Mouse (Mus musculus): ENCODE measurements around the gene Trmt2a.

The Trmt2a gene

GRCm38 (mm10) chr16:18231047-18231446, 17.4 kb upstream of the Trmt2a start:
- no peak for DNase-seq (ENCODE audit: low read depth in 2 of 2, low spot score in 2 of 2)

GRCm38 (mm10) chr16:18231451-18231850, 17.0 kb upstream of the Trmt2a start:
- no peak for DNase-seq (ENCODE audit: low read depth in 2 of 2, low spot score in 2 of 2)

- no peak for DNase-seq (ENCODE audit: low read depth in 2 of 2, low spot score in 2 of 2)
These were observed 15.0 kb upstream of the Trmt2a start for GRCm38 (mm10) chr16:18233451-18233850.

GRCm38 (mm10) chr16:18233919-18234670, 14.4 kb upstream of the Trmt2a start:
- no peak for DNase-seq (ENCODE audit: low read depth in 2 of 2, low spot score in 2 of 2)

DNA sequence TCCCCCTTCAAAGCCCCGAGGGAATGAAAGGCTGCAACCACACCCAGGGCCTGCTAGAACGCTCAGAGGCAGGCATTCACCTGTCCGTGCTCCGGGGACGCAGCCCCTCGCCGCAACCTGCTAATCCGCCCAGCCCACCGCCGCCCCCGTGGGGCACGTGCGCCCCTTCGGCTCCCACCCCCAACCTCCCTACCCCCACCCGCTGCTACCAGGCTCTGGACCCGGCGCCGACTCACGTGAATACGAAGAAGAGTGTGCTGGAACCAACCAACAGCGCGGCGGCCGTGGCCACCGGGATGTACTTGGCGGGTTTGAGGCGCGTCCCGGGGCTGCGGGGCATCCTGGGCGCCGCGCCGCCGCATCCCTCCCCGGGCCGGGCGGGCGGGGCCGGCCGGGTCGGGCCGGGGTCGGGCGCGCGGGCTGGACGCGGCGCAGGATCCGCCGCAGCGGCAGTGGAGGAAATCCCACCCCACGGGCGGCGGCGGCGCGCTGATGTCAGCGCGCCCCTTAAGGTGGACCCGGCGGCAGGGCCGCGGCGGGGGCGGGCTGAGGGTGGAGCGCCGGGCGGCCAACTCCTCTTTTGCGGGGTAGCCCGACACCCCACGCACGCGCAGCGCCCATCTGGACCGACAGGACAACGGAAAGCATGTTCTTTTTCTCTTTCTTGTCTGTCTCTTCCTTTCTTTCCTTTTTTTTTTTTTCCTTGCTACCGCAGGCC, 13.6 kb upstream of the Trmt2a start, which contains the start of gene Zdhhc8:
Gene Zdhhc8, minus strand, starts transcription at position 466 of the 718 bp plus-strand sequence.
- DNase-seq (ENCODE audit: low read depth in 2 of 2, low spot score in 2 of 2) = peak; percentile 24 to 41

DNA sequence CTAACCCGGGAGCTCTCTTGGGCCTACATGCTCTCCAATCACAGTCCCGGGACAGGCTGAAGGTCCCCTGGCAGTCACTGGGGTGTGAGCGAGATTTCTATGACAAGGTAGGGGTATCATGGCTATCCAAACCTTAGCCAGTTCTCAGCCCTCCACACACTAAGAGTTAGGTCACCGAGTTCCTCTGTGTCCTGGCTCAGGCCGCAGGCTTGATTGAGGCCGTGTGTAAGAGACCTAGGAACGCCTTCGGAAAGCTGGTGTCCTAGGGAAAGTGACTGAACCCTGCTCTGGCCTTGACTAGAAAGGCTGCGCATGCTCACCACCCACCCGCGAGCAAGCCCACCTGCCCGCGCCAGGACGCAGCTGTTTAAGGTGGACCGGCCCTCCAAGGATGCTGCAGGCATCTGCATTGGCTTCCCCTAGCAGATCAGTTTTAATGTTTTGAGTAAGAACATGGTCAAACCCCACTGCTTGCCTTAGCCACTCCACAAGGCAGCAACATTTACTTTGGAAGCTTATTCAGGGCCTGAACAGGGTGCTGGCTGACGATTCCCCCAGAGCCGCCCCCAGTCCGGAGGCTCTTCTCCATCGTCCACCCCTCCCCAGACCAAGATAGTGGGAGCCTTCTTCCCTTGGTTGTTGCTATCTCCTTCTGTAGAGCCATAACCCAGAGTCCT, 13.0 kb upstream of the Trmt2a start:
- no peak for DNase-seq (ENCODE audit: low read depth in 2 of 2, low spot score in 2 of 2)

DNA sequence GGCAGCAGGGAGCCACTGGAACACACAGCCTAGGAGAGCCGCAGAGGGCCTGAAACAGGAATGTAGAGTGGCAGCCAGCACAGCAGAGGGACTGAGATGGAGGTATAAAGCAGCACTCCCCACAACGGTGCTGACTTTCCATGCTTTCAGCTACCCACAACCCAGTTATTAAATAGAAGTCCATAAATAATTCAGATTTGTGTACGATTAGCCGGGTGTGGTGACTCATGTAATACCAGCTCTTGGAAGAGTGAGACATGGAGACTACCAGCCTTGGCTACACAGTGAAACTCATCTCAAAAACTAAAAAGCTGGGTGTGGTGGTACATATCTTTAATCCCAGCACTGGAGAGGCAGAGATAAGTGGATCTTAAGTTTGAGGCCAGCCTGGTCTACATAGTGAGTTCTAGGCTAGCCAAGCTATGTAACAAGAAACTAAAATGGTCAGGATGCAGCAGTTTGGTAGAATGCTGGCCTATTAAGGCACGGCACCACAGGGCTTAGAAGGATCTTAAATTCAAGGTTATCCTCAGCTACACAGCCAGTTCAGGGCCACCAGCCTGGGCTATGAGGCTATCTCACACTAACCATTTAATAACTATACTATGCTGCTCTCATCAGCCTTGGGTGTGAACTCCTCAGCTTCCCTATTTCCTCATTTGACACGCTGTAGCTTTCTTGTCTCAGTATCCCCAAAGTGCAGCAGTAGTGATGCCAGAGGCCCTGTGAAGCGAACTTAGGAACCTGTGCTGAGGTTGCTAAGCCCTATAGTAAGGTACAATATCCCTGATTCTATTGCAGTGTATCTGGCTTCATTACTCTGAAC, 11.6 kb upstream of the Trmt2a start:
- DNase-seq (ENCODE audit: low read depth in 2 of 2, low spot score in 2 of 2) = no peak

DNA sequence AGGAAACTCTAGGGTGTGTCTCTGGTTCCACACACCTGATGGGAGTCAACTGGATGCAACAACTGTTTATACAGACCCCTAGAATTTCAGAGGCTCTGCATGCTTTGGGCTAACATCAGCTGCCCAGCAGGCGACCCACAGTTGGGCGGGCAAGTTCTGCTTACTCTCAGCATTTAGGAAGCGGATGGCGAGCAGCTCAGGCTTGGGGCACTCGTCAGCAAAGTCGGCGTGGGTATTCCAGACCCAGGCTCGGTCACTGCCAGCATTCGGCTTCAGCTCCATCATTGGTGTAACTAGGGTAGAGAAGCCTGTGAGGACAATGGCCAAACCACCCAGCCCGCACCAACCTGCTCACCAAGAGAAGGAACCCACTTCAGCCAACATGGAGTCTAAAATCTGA, 6.9 kb upstream of the Trmt2a start:
- no peak for DNase-seq (ENCODE audit: low read depth in 2 of 2, low spot score in 2 of 2)

DNA sequence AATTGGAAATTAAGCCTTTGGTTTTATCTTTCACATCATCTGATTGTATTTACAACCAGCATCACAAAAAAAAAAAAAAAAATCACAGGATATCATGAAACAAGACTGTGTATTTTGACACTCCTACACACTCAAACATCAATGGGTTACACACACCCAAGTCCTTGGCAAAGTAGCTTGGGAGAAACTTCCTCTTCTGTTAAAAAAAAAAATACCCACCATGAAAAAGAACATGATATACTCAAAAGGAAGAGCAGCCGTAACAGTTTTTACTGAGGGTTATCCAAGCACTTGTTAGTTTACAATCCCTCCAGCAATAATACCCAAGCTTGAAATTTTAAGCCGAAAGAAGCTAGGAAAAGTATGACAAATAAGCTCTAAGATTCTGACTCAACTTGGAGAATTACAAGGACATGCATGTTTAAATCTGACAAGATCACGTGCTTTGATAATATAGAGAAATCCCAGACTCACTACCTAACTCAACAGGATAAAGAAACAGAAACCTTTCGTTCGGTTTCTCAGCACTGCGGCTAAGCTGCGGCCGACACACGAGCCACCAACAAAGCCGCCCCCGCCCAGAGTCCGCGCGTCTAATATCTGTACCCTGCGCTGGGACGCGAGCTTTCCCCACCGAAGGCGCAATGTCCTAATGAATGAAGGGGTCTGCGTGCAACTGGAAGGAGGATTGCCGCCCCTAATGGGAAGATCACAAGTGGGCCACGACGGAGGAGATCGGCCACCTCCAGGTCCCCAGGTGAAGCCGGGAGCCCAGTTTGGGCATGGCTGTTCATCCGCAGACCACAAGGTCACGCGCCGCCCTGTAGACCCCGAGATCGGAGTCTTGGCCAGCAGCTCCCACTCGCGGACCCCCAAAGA, 719 bp upstream of the Trmt2a start:
- no peak for DNase-seq (ENCODE audit: low read depth in 2 of 2, low spot score in 2 of 2)

DNA sequence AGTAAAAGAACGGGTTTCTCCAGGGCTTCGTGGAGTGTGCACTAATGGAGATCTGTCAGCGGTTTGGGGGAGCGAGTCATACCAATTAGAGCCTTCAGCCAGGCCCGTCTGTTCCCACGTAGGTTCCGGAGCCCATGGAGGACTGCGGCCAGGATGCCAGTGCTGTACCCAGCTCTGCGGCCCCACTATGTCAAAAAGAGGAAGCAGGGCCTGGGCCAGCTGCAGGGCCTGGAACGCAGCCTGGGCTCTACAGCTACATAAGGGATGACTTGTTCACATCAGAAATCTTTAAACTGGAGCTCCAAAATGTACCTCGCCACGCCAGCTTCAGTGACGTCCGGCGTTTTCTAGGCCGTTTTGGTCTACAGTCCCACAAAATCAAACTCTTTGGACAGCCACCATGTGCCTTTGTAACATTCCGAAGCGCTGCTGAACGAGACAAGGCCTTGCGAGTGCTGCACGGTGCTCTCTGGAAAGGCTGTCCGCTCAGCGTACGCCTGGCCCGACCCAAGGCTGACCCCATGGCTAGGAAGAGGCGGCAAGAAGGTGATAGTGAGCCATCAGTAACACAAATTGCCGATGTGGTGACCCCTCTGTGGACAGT, 987 bp downstream of the Trmt2a start:
- peak; percentile 16 to 22 for DNase-seq (ENCODE audit: low read depth in 2 of 2, low spot score in 2 of 2)

DNA sequence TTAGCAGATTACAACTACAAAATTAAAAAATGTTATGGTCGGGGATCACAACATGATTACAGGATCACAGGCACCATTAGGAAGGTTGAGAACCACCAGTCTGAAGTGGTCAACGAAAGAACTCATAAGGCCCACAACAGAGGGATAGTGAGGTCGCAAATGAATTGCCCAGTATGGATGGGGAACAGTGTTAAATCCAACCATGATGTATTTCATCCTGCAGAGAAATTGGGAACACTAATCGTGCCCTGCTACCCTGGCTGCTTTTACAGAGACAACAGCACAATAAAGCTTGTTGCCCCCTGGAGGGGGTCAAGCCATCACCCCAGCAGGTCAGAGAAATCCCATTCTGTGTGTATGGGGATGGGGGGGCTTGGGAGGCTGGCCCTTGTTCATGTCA, 1.8 kb downstream of the Trmt2a start:
- DNase-seq (ENCODE audit: low read depth in 2 of 2, low spot score in 2 of 2) = no peak

- DNase-seq (ENCODE audit: low read depth in 2 of 2, low spot score in 2 of 2) = no peak
These were observed 2.6 kb downstream of the Trmt2a start for GRCm38 (mm10) chr16:18250828-18251790.

DNA sequence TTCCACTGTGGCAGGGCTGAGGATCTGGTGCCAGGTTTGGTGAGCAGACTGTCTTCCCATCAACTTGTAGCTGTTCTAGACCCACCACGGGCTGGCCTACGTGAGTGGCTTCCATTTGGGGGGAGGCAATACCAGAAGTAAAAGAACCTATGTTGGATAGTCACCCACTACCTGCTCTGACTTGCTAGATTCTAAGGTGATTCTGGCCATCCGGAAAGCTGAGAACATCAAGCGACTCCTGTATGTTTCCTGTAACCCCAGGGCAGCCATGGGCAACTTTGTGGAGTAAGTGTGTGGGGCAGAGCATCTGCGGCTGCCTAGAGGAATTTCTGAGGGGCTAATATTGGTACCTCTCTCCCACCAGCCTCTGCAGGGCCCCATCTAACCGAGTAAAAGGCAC, 4.3 kb downstream of the Trmt2a start:
- DNase-seq (ENCODE audit: low read depth in 2 of 2, low spot score in 2 of 2) = no peak

DNA sequence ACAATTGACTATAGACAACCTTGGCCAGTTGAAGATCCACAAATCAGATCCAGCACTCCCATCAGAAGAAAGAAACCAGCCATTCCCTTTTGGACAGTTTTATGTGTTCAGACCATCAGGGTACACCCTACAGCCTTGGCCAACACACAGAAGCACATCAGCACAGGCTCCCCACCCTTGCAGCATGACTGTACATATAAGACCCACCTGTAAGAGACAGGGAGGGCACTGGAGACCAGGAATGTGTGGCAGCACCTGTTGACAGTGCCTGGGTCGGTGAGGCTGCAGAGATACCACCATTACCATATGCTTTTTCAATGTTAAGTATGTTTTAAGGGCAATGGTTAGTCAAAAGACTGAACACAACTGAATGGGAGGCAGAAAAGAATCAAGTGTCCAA, 5.4 kb downstream of the Trmt2a start:
- no peak for DNase-seq (ENCODE audit: low read depth in 2 of 2, low spot score in 2 of 2)

DNA sequence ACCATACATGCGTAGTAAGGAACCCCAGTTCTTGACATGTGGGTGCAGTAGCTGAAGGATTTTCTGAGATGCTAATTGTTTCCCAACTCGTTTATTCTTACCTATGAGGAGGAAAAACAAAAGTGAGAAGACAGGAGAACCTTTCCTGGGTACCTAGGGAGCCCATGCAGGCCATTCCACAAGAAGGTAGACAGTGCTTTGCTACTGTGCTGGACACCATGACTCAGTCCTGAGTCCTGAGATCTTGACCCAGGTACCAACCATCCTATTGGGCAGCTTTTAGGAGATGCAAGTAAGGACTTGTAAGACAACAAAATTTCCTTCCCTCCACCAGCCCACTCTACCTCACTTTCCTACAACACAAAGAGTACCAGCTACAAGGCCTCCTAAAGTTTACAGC, 9.7 kb downstream of the Trmt2a start, which contains the start of gene Gm49776:
Gene Gm49776, minus strand, starts transcription at position 101 of the 400 bp plus-strand sequence.
- no peak for DNase-seq (ENCODE audit: low read depth in 2 of 2, low spot score in 2 of 2)

DNA sequence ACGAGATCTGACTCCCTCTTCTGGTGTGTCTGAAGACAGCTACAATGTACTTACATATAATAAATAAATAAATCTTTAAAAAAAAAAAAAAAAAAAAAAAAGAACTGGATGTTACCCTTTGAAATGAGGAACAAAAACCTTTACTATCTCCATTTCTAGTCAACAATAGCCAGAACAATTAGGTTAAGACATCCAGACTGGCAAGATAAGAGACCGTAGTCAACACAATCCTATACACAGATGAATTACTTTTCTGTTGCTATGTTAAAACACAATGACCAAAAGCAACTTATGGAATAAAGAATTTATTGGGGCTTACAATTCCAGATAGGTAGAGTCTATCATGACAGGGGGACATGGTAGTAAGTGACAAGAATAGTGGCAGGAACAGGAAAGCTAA, 16.5 kb downstream of the Trmt2a start:
- DNase-seq (ENCODE audit: low read depth in 2 of 2, low spot score in 2 of 2) = no peak

DNA sequence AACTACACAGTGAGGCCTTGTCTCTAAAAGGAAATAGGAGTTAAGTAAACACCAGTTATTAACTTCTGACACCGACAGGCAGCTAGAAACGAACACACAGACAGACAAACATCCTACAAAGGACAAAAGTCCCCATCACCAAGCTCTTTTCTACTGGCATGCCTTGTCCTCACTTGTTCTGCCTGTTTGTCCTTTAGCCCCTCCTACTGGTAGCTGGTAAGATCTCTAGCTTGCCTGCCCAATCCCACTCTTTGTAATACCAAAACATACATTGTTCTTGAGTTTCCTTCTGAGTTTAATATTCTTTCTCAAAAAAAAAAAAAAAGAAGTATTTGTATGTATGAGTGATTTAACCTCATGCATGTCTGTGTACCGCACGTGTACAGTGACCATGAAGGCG, 19.7 kb downstream of the Trmt2a start:
- no peak for DNase-seq (ENCODE audit: low read depth in 2 of 2, low spot score in 2 of 2)

- DNase-seq (ENCODE audit: low read depth in 2 of 2, low spot score in 2 of 2) = no peak
These were observed 26.7 kb downstream of the Trmt2a start for GRCm38 (mm10) chr16:18275166-18275565.

GRCm38 (mm10) chr16:18288166-18288565, 39.7 kb downstream of the Trmt2a start:
- no peak for DNase-seq (ENCODE audit: low read depth in 2 of 2, low spot score in 2 of 2)
